Mouse (Mus musculus) effector memory CD4-positive, alpha-beta T cell, adult 5 months (primary cell): ENCODE data around the gene Cyp4f37. TPM values are rescaled to one million over a fixed set of nuclear protein-coding genes. Genes with fewer than 3 reads are reported as not detected.

Source experiments
- polyA plus RNA-seq: library from polyadenylated mRNA; unstranded; fragments of 100-300 nt; shearing (Covaris generic); gene quantifications from one replicate; pipeline ENCODE4 v1.2.1, GENCODE M21; 2017

The Cyp4f37 gene
- polyA plus RNA-seq = not detected

GRCm38 (mm10) chr17:32621018-32621417 lies at the start of gene Cyp4f37:
Gene Cyp4f37, plus strand, starts transcription at chr17:32621309.

GRCm38 (mm10) chr17:32658712-32659111 lies 37.6 kb downstream of the Cyp4f37 start, which contains the start of gene Cyp4f40:
Gene Cyp4f40, plus strand, starts transcription at chr17:32658900.

GRCm38 (mm10) chr17:32685048-32685750 lies 64.1 kb downstream of the Cyp4f37 start, which contains the start of gene Cyp4f15:
Gene Cyp4f15, plus strand, starts transcription at chr17:32685627.

Other genes with a start within 250 kb of the Cyp4f37 start
- 19.3 TPM for gene Wiz, start 231.9 kb upstream of the Cyp4f37 start, polyA plus RNA-seq
- gene Rasal3, start 217.7 kb upstream of the Cyp4f37 start, polyA plus RNA-seq = 514 TPM
- gene Pglyrp2, start 197.1 kb upstream of the Cyp4f37 start, polyA plus RNA-seq = 38.2 TPM
- not detected for gene Cyp4f39, start 168.6 kb upstream of the Cyp4f37 start, polyA plus RNA-seq
- gene Cyp4f17, start 115.3 kb upstream of the Cyp4f37 start, polyA plus RNA-seq = 0.94 TPM
- 12.8 TPM for gene Cyp4f16, start 84.8 kb upstream of the Cyp4f37 start, polyA plus RNA-seq
- gene Cyp4f40, start 37.6 kb downstream of the Cyp4f37 start, polyA plus RNA-seq = not detected
- not detected for gene Cyp4f15, start 64.3 kb downstream of the Cyp4f37 start, polyA plus RNA-seq
- gene Zfp871, start 167.0 kb downstream of the Cyp4f37 start, polyA plus RNA-seq = 34.4 TPM
- gene Zfp811, start 188.6 kb downstream of the Cyp4f37 start, polyA plus RNA-seq = not detected
- 5.2 TPM for gene Zfp799, start 209.0 kb downstream of the Cyp4f37 start, polyA plus RNA-seq